Mouse (Mus musculus) cerebellum, adult 9-10 months (tissue): ENCODE results near the gene Olfr771.
"Not testable (repeated sequence)": the region's sequence is repeated elsewhere in the genome, so short reads cannot be mapped to it uniquely, and the experiment has no call there.

Experiments
- DNase-seq: peaks from one replicate; pipeline ENCODE4 v3.0.0; 2022

Gene Olfr771

DNA sequence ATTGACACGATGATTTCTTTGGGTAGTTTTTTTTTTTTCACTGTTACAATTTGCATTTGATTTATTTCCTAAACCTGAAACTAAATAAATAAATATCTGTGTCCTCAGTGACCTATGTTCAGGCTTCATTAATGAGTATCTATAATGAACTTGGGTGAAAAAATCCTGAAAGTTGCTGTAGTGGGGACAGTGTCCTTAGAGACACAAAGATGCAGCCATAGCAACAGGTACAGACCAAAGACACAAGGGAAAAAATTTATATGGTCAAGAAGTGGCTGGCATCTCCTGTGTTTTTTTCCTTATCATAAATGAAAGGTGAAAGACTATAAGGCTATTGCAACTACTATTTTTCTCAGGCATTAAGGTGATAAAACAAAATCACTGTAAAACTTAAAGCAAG, at the start of gene Olfr771:
Olfr771 (minus strand) TSS at position 101 of the 400 bp plus-strand sequence.
- no peak for DNase-seq

DNA sequence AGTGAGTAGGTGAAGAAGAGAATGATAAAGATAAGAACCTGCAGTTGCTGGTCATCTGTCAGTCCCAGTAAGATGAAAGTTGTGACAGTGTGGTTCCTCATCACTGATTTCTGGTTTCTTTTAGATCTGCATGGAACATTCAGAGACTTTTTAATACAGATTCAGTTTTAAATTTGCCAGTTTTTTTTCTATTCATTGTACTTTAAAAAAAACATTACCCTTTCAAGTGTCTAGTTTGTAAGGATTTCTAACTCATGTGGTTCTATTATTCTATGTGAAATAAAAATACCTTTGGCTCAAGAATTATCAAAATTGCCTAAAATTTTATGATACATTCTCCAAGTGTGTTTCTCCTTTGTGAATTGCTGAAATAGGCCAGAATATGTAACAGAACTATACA, 22.8 kb upstream of the Olfr771 start, which contains the start of gene Olfr773:
Olfr773 (minus strand) TSS at position 101 of the 400 bp plus-strand sequence.
- DNase-seq: not testable (repeated sequence)

DNA sequence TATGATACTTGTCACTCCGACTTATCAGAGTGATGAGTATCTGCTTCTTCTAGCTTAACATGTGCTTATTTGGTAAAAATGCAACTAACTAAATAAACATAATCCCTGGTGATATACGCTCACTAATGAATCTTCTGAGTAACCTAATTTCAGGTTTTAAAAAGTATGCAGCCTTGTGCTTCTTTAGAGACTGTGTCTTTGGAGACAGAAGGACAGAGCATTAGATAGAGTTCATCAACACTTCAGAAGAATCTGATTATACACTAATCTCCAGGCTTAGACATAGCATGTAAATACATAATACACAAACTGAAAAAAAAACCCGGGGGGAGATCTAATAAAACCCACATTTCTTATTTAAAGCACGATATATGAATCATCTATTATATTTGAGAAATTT, 13.3 kb upstream of the Olfr771 start, which contains the start of gene Olfr772:
Olfr772 (minus strand) TSS at position 101 of the 400 bp plus-strand sequence.
- DNase-seq: not testable (repeated sequence)

DNA sequence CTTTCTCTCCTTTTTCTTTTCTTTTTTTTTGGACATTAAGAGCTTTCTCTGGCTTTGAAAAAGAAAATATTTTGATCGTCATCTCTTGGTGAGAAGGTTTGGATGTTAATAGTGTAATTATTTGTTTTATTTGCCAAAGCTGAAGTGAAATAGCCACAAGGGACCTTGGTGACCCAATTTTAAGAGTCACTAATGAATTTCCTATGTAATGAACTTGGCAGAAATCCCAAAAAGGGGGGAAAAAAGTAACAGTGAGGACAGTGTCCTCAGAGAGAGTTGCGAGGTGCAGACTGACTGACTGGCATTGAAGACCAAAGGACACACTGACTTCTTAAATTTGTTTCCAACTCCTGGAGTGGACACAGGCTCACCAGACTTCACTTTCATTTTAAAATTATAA, 25.7 kb downstream of the Olfr771 start, which contains the start of gene Olfr770:
Olfr770 (minus strand) TSS at position 101 of the 400 bp plus-strand sequence.
- DNase-seq: peak; percentile 4

DNA sequence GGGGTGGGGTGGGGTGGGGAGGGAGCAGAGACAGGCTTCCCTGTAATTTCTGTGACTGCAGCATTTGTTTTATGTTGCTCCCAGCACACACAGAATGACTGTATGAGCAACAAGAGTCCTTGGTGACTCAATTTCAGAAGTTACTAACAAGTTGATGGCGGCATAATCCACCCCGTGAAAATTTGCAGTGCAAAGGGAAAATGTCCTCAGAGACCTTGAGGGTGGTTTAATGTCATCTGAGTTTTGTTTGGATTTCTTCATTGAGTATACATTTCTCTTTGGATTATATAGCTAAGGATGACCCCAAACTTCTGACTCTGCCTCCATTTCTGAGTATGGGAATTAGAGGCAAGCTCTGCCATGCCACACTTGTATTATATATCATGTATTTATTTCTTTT, 46.8 kb downstream of the Olfr771 start, which contains the start of gene Olfr769:
Olfr769 (minus strand) TSS at position 101 of the 400 bp plus-strand sequence.
- no peak for DNase-seq

DNA sequence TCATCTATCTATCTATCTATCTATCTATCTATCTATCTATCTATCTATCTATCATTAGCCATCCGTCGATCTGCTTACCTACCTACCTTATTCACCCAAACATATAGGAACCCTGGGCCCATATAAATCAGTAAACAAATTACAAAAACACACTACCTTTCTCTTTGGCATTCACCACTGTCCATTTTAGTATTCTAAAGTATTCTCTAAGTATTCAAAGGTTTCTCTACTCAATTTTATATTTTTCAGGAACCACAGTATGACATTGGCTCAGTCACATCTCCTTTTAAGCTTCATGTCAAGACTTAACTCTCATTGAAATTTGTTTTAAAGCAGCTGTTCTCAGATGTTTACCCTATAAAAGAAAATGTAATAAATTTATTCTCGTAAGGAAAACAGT, 49.4 kb downstream of the Olfr771 start:
- no peak for DNase-seq
